Mouse (Mus musculus) left cerebral cortex, postnatal 10 days (tissue): ENCODE measurements around the gene Ttc29. TPM values are rescaled to one million over a fixed set of nuclear protein-coding genes. Genes with fewer than 3 reads are reported as not detected.

Experiments used
- DNase-seq, 2 experiments: peaks; one replicate each; pipeline ENCODE4 v3.0.0; 2021 to 2022; ENCODE audit warnings: low spot score in 2 of 2, mixed read lengths in 1 of 2; ENCODE audit errors: extremely low spot score in 1 of 2
- intact Hi-C: fragments of 180-260 bp; cut with DNase I; formaldehyde crosslinking; loops from one replicate; pipeline ENCODE4 v1.15.1; 2025
- total RNA-seq, 2 experiments: library from RNA; stranded (reverse); gene quantifications; 2 replicates each; pipeline ENCODE4 v1.2.3; 2021

The Ttc29 gene
- total RNA-seq, 2 experiments from 2014 or later: 0.14 to 0.26 TPM

DNA sequence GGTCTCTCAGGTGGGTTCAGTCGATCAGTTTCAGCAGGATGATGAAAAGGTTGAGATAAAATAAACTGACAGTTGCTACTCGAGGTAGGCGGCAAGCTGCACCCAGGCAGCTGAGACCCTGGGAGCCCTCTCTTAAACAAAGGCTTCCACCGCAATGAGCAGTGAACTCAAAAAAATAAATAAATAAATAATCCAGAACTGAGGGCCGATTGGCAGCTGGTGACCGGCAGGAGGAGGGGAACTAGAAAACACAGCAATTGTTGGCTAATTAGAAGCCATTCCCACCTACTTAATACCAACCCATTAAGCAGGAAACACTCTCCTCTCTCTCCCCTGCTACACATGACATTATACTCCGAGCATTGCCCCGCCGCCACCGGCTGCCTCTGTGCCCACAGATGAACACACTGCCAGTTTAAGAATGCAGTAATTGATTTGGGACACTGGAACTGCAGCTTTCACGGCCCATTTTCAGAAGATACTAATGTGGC lies 133.1 kb downstream of the Ttc29 start:
- no peak for DNase-seq
- intact Hi-C loops: no loop called here

DNA sequence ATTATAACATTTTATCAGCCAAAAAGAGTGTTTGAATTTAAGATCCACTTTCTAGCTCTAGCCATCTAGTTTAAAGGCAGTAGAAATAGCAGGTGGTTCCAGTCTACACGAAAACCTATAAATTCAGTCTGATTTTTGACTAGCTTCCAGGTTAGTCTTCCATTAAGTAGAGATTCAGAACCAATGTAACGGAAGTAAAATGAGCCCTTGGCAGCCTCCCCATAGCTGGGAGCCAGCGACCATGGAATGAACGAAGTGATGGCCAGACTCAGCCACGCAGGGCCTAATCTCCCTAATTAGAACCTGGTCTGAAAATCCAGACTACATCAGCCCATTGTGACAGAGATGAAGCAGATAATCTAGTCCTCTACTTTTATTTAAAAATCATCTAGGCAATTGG lies 140.8 kb downstream of the Ttc29 start:
- intact Hi-C loops: no loop called here
- DNase-seq: no peak

- intact Hi-C loops: no loop called here
- DNase-seq: no peak
Observed at GRCm38 (mm10) chr8:78354801-78355200, 141.7 kb downstream of the Ttc29 start.

DNA sequence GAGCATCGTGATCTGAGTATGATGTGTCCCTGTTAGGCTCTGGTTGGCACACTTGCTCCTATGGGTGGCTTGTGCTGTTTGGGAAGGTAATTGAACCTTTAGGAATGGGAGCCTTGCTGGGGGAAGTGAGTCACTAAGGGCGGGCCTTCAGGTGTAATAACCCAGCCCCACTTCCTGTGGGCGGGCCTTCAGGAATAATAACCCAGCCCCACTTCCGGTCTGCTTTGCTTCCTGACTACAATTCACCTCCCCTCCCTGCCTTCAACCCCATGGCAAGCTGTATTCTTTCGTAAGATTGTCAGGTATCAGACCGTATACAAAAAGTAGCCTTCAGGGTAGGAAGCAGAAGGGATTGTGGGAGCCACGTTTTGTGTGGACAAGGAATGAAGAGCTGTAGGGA lies 177.7 kb downstream of the Ttc29 start:
- intact Hi-C loops: no loop called here
- DNase-seq: no peak

DNA sequence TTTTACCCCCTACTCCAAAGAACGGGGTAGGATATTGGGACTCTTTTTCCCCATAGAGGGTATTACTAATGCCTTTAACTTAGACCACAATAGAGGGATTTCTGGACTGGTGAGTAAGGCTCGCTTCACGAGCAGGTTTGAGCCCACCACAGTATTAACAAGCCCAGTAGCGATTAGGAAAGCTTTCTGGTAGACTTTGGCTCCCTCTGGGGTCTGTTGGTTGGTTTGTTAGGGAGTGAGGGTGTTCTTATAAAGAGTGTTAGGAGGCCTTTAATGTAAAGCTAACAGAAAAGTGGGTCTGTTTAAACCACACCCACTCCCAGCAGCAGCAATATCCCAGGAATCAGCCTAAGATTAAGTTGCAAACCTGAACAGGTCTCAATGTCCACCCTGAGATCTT lies 206.2 kb downstream of the Ttc29 start:
- no peak for DNase-seq

GRCm38 (mm10) chr8:78420101-78420503 lies 207.0 kb downstream of the Ttc29 start:
- intact Hi-C loops: loop anchor here (5.0 to 10.0 kb wide), 3 partner anchors 183 to 355 kb away; no protein-coding TSS in a partner anchor
- peak in 1 of 2 experiments; percentile 35 for DNase-seq

More for the DNA sequence above, 206.2 kb downstream of the Ttc29 start:
- intact Hi-C loops: no loop called here

DNA sequence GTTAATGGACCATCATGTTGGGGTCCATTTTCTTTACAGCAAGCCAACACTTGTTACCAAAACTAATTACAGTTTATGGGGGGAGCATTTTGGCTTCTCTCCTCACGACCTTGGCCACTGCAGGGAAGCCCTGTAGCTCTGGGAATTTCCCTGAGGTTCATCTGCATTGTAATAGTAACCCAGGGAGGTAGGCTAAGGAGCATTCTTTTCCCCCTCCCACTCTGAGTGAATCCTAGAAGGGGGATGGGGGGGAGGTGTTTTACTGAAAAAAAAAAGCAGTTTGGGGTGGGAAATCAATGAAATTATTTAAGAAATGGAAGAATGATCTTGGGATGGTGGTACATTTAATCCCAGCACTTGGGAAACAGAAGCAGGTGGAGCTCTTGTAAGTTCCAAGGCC lies 210.8 kb downstream of the Ttc29 start:
- intact Hi-C loops: loop anchor here (5.0 to 10.0 kb wide), 3 partner anchors 187 to 359 kb away; no protein-coding TSS in a partner anchor
- no peak for DNase-seq

GRCm38 (mm10) chr8:78426455-78426854 lies 213.4 kb downstream of the Ttc29 start:
- no peak for DNase-seq
- intact Hi-C loops: loop anchor here (10.0 kb wide), 2 partner anchors 218 to 362 kb away; no protein-coding TSS in a partner anchor

GRCm38 (mm10) chr8:78426875-78427768 lies 214.0 kb downstream of the Ttc29 start:
- intact Hi-C loops: loop anchor here (10.0 kb wide), 2 partner anchors 218 to 362 kb away; no protein-coding TSS in a partner anchor
- no peak for DNase-seq

DNA sequence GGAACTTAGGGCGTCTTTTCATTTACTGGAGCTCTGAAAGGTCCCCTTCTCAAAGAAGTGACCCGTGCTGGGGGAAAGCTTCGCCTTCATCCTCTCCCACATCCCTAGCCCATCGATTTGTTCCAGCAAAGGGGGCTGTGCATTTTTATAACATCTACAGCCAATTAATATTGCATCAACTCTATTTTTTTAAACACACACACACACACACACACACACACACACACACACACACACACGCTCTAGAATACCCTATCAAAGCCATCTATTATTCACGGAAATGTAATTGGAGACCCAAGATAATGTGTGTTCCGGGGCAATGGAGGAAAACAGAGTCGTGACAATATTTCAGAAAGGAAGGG lies 214.7 kb downstream of the Ttc29 start:
- DNase-seq: no peak
- intact Hi-C loops: loop anchor here (10.0 kb wide), 2 partner anchors 217 to 363 kb away; no protein-coding TSS in a partner anchor

GRCm38 (mm10) chr8:78428148-78428547 lies 215.1 kb downstream of the Ttc29 start:
- intact Hi-C loops: loop anchor here (10.0 kb wide), 2 partner anchors 217 to 363 kb away; no protein-coding TSS in a partner anchor
- no peak for DNase-seq

- intact Hi-C loops: no loop called here
- DNase-seq: no peak
Observed at GRCm38 (mm10) chr8:78431356-78431755, 218.3 kb downstream of the Ttc29 start.

- intact Hi-C loops: no loop called here
- no peak for DNase-seq
Observed at GRCm38 (mm10) chr8:78432451-78432850, 219.4 kb downstream of the Ttc29 start.

DNA sequence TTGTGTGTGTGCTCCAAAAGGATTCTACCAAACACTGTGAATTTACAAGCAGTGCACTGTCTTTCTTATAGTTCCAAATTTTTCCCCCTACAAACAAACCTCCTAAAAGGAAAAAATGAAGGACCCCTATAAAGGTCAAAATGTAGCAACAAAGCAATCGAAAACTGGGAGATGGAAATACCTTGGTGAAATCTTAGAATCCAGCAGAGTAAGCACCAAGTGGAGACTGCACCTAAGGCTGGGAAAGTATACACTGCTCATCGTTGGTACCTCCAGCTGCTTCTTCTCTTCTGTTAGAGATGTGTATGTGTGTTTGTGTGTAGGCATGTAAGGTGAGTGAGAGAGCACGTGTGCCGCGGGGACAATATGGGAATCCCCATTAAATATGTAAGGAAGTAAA lies 220.2 kb downstream of the Ttc29 start:
- no peak for DNase-seq
- intact Hi-C loops: no loop called here

DNA sequence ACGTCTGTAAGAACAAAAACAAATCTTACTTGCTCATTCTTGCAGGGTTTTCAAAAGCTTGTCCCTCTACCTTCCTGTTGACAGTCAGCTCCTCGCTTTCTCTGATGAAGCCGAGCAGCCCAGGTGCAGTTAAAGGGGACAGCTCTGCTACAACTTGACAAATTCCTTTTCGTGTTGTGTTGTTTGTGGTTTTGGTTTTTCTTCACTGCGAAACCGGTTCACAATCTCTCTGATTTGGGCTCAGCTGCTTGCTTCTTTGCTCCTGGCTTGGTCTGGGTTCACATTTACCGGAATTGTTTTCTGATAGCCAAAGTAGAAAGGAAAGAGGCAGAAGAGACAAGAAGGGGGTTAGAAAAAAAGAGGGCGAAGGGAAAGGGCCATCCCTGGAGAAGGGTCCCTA lies 221.2 kb downstream of the Ttc29 start:
- intact Hi-C loops: no loop called here
- DNase-seq: no peak

DNA sequence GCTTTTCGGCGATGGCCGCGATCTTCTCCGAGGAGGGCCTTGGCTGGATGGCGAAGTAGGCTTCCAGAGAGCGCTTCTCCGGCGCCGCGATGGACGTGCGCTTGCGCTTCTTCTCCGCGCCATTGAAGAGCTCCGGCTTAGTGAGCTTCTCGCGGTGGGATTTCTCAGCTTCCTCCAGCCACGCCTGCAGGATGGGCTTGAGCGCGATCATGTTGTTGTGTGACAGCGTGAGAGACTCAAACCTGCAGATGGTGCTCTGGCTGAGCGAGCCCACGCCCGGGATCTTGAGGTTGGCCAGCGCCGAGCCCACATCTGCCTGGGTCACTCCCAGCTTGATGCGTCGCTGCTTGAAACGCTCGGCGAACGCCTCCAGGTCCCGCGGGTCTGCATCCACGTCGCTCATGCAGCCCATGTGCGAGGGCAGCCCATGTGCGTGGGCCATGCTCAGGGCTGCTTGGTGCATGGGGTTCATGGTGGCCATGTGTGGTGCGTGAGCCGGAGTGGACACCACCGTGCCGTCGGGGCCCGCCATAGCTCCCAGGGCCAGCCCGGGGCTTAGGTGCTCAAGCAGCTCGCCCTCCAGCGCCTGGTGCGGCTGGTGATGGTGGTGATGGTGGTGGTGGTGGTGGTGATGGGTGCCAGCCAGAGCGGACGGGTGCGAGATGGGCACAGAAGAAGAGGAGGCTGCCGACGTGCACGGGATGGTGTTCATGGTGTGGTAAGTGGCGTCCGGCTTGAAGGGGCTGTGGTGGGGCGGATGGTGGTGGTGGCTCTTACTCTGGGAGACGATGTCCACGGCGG lies 221.9 kb downstream of the Ttc29 start:
- DNase-seq: no peak
- intact Hi-C loops: no loop called here

GRCm38 (mm10) chr8:78435624-78435960 lies 222.5 kb downstream of the Ttc29 start:
- no peak for DNase-seq
- intact Hi-C loops: no loop called here

DNA sequence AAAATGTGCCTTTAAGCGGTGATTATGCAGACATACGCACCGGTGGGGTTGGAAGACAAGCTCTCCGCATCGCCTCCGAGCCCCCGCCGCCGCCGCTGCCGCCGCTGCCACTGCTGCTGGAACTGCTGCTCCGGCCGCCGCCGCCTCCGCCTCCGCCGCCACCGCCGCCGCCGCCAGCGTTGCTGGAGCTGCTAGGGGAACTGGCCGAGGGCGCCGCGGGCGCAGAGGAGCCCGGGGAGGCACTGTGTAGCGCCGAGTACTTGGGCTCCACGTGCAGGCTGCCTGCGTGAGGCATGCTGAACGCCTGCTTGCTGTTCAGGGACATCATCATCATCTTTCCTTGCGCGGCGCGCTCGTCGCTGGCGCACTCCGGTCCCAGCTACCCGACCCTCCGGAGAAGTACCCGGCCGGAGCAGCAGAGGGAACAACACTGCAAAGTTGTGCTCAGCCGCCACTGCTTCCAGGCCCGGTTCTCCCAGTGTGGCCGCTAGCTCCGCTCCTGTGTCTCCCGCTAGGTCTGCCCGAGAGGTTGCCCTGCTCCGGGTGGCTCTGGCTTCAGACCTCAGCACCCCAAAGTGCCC lies 223.1 kb downstream of the Ttc29 start, which contains the start of gene Pou4f2:
Gene Pou4f2, minus strand, starts transcription at position 575 of the 581 bp plus-strand sequence.
- DNase-seq: peak in 1 of 2 experiments; percentile 40
- intact Hi-C loops: no loop called here

DNA sequence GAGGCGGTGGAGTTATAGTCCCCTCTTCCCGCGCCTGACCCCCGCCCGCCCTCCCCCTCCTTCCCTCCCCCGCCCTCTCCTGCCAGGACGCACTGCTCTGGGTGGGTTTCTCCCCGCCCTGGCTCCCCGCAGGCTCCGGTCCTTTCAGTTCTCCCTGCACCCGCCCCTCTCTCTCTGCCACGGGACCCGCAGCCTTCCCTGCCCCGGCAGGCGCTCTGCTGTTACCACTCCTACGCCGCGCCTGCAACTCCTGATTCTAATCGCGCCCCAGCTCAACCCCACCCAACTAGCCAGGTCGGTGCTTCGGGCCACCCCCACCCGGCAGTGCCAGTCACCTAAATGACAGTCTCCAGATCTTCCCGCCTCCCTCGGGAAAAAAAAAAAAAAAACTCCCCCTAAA lies 223.6 kb downstream of the Ttc29 start:
- intact Hi-C loops: no loop called here
- DNase-seq: no peak
